Comparison of ENCODE assay signal across 8 mouse cellular contexts in the genomic region with DNA sequence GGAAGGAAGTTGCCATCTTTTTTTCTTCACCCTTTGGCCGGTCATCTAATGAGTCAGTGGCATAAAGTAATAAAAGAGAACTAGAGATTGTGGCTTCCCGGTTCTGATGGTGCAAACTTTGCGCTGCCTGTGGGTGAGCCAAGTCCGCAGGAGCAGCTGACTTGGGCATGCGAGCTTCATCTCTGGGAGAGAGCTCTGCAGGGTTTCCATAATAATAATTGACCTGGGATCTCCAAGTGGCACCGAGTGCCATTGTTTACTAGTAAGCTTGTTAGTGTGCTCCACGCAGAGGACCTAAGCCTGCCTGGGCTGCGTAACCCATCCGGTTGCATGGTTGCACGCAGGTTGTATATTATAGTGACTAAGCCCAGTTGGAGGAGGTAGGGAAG. TPM values are rescaled to one million over a fixed set of nuclear protein-coding genes. Genes with fewer than 3 reads are reported as not detected.
DNase-seq lines count a peak whose midpoint lies in the region; ATAC-seq and TF ChIP-seq lines count a peak whose summit lies in the region.

No protein-coding gene starts in this region.

- H3K27me3 ChIP-seq in heart, embryonic 13.5 days (replicated peaks), result peaks cover 24% of the 10 kb centered on the region
- H3K27me3 ChIP-seq in MEL (ENCODE audit: control insufficient read depth in 1 of 2, insufficient read depth in 2 of 2, low read length in 2 of 2), result peaks cover 3 to 11% of the 10 kb centered on the region in 2 experiments; a peak in 3 of 4 replicates
- no peaks in the 10 kb centered on the region; the same call in 1 of the 2 replicates for H3K27me3 ChIP-seq in hindbrain, embryonic 12.5 days
- no peaks in the 10 kb centered on the region for H3K27me3 ChIP-seq in midbrain, embryonic 11.5 days (ENCODE audit: control insufficient read depth, insufficient read depth, low read length)

- H3K9me3 ChIP-seq in heart, embryonic 13.5 days, result no peaks in the 10 kb centered on the region
- no peaks in the 10 kb centered on the region for H3K9me3 ChIP-seq in MEL (replicated peaks; ENCODE audit: insufficient read depth, low read length)
- H3K9me3 ChIP-seq in hindbrain, embryonic 12.5 days (replicated peaks), result no peaks in the 10 kb centered on the region
- no peaks in the 10 kb centered on the region for H3K9me3 ChIP-seq in midbrain, embryonic 11.5 days (ENCODE audit: control insufficient read depth, low read length)

- H3K36me3 ChIP-seq in heart, embryonic 13.5 days, result 0 out of 2 replicates have a peak, but pooled peaks cover 3% of the 10 kb centered on the region
- peaks cover 0 to 6% of the 10 kb centered on the region in 2 experiments; a peak in 2 of 4 replicates for H3K36me3 ChIP-seq in MEL (ENCODE audit: control insufficient read depth in 1 of 2, insufficient read depth in 2 of 2, low read length in 2 of 2)
- no peaks in the 10 kb centered on the region for H3K36me3 ChIP-seq in hindbrain, embryonic 12.5 days
- H3K36me3 ChIP-seq in midbrain, embryonic 11.5 days (ENCODE audit: control insufficient read depth, insufficient read depth, low read length), result no peaks in the 10 kb centered on the region

- DNase-seq in heart, adult 8-10 months (ENCODE audit: low spot score), result no peak
- DNase-seq in MEL (ENCODE audit: low read depth, low spot score), result no peak
- no peak for DNase-seq in midbrain, embryonic 11.5 days (ENCODE audit: low spot score, missing footprints)
- no peak for DNase-seq in T-cell, adult 2 months (ENCODE audit: low spot score)
- no peak for DNase-seq in MN1 (ENCODE audit: low spot score)
- no peak for DNase-seq in urinary bladder, adult 2 months (ENCODE audit: low spot score)

- peaks cover 45% of the 10 kb centered on the region for H3K4me1 ChIP-seq in heart, embryonic 13.5 days
- 0 out of 4 replicates have a peak, but pooled peaks cover 0 to 6% of the 10 kb centered on the region in 2 experiments for H3K4me1 ChIP-seq in MEL (ENCODE audit: control insufficient read depth in 1 of 2, insufficient read depth in 2 of 2, low read length in 2 of 2)
- H3K4me1 ChIP-seq in hindbrain, embryonic 12.5 days, result peaks cover 26% of the 10 kb centered on the region
- peaks cover 10% of the 10 kb centered on the region; the same call in 1 of the 2 replicates for H3K4me1 ChIP-seq in midbrain, embryonic 11.5 days (ENCODE audit: control insufficient read depth, insufficient read depth, low read length)

- no peak for TF ChIP-seq CTCF in MEL (IDR thresholded peaks at IDR 0.05 in 2 of 3, conservative IDR thresholded peaks at IDR 0.05 in 1 of 3; ENCODE audit: control insufficient read depth in 1 of 3, insufficient read depth in 1 of 3, low read depth in 2 of 3, low read length in 3 of 3, poor library complexity in 1 of 3, severe bottlenecking in 1 of 3)

- H3K9ac ChIP-seq in heart, embryonic 13.5 days, result peak overlapping the region; percentile 72
- H3K9ac ChIP-seq in MEL (ENCODE audit: control insufficient read depth, low read depth, low read length, poor library complexity, severe bottlenecking), result peak overlapping the region; percentile 51
- peak overlapping the region; percentile 33; the same call in 1 of the 2 replicates for H3K9ac ChIP-seq in hindbrain, embryonic 12.5 days
- H3K9ac ChIP-seq in midbrain, embryonic 11.5 days (ENCODE audit: low read length), result peak overlapping the region; percentile 56

- H3K79me2 ChIP-seq in MEL (ENCODE audit: control insufficient read depth, insufficient read depth, low read length, poor library complexity), result peaks cover 23% of the 10 kb centered on the region

- peak overlapping the region; percentile 48; the same call in 1 of the 2 replicates for H3K27ac ChIP-seq in heart, embryonic 13.5 days (replicated peaks)
- H3K27ac ChIP-seq in MEL (ENCODE audit: control insufficient read depth, low read depth, low read length), result no peak overlapping the region
- no peak overlapping the region for H3K27ac ChIP-seq in hindbrain, embryonic 12.5 days
- H3K27ac ChIP-seq in midbrain, embryonic 11.5 days (ENCODE audit: low read depth, low read length), result no peak overlapping the region

- TF ChIP-seq EP300 in MEL (IDR thresholded peaks at IDR 0.05; ENCODE audit: low read depth in 1 of 2, low read length in 2 of 2), result peak in 1 of 2 experiments; percentile 18; a peak in 1 of 4 replicates

- H3K4me2 ChIP-seq in heart, embryonic 13.5 days, result peak overlapping the region; percentile 83
- peak overlapping the region; percentile 54 for H3K4me2 ChIP-seq in hindbrain, embryonic 12.5 days (replicated peaks)
- peak overlapping the region; percentile 63 for H3K4me2 ChIP-seq in midbrain, embryonic 11.5 days

- H3K4me3 ChIP-seq in heart, embryonic 13.5 days, result peak overlapping the region; percentile 85
- H3K4me3 ChIP-seq in MEL (ENCODE audit: control insufficient read depth in 1 of 2, insufficient read depth in 1 of 2, low read depth in 2 of 2, low read length in 2 of 2), result peak overlapping the region; percentile 61 to 99
- peak overlapping the region; percentile 69 for H3K4me3 ChIP-seq in hindbrain, embryonic 12.5 days
- peak overlapping the region; percentile 98 for H3K4me3 ChIP-seq in midbrain, embryonic 11.5 days (ENCODE audit: low read depth, low read length)

- no peak for TF ChIP-seq POLR2A in MEL (IDR thresholded peaks at IDR 0.05; ENCODE audit: control insufficient read depth in 1 of 2, insufficient read depth in 1 of 2, low read depth in 1 of 2, low read length in 2 of 2, poor library complexity in 1 of 2)

- TF ChIP-seq RAD21 in MEL (IDR thresholded peaks at IDR 0.05; ENCODE audit: low read depth, low read length), result no peak

- ATAC-seq in heart, embryonic 13.5 days (ENCODE audit: extremely low read depth, insufficient number of reproducible peaks, low FRiP score, low TSS enrichment), result no peak
- ATAC-seq in hindbrain, embryonic 12.5 days (ENCODE audit: low FRiP score), result peak; percentile 66
- peak; percentile 57 for ATAC-seq in midbrain, embryonic 11.5 days (ENCODE audit: low FRiP score)

- 20% methylated on average over 10 of the region's 10 CpGs for WGBS in heart, embryonic 13.5 days
- WGBS in hindbrain, embryonic 12.5 days, result 26% methylated on average over 10 of the region's 10 CpGs
- 22% methylated on average over 10 of the region's 10 CpGs for WGBS in midbrain, embryonic 11.5 days

TF ChIP-seq in MEL, 35 proteins besides CTCF, POLR2A, EP300 and RAD21 (continues in another document):
- TF ChIP-seq KAT2A (conservative IDR thresholded peaks at IDR 0.05; ENCODE audit: low read depth, low read length), result no peak
- no peak for TF ChIP-seq ETS1 (IDR thresholded peaks at IDR 0.05; ENCODE audit: low read depth, low read length)
- TF ChIP-seq RCOR1 (IDR thresholded peaks at IDR 0.05; ENCODE audit: low read depth, low read length), result no peak
- no peak for TF ChIP-seq GABPA (IDR thresholded peaks at IDR 0.05; ENCODE audit: low read depth, low read length)
- TF ChIP-seq ZMIZ1 (IDR thresholded peaks at IDR 0.05; ENCODE audit: low read depth, low read length), result no peak
- no peak for TF ChIP-seq CHD2 (IDR thresholded peaks at IDR 0.05; ENCODE audit: low read length)
- TF ChIP-seq ELF1 (IDR thresholded peaks at IDR 0.05; ENCODE audit: low read depth, low read length), result no peak
- no peak for TF ChIP-seq NELFE (IDR thresholded peaks at IDR 0.05; ENCODE audit: low read depth, low read length)
- no peak for TF ChIP-seq TCF12 (IDR thresholded peaks at IDR 0.05; ENCODE audit: low read depth, low read length)
- no peak for TF ChIP-seq E2F4 (IDR thresholded peaks at IDR 0.05; ENCODE audit: borderline replicate concordance, low read depth, low read length)
- no peak for TF ChIP-seq ZNF384 (IDR thresholded peaks at IDR 0.05; ENCODE audit: low read depth, low read length)
- TF ChIP-seq USF2 (IDR thresholded peaks at IDR 0.05; ENCODE audit: borderline replicate concordance in 1 of 2, insufficient read depth in 1 of 2, low read depth in 1 of 2, low read length in 2 of 2), result no peak
- no peak for TF ChIP-seq UBTF (IDR thresholded peaks at IDR 0.05; ENCODE audit: borderline replicate concordance, insufficient read depth, low read depth, low read length)
- no peak for TF ChIP-seq SMC3 (IDR thresholded peaks at IDR 0.05; ENCODE audit: low read depth, low read length)
- TF ChIP-seq HCFC1 (IDR thresholded peaks at IDR 0.05; ENCODE audit: low read depth, low read length), result no peak
- no peak for TF ChIP-seq MYC (IDR thresholded peaks at IDR 0.05; ENCODE audit: low read depth, low read length)
- TF ChIP-seq TBP (IDR thresholded peaks at IDR 0.05; ENCODE audit: low read depth, low read length), result no peak

RNA-seq across cellular contexts. Expression of gene Ccdc186, which starts 0.5 kb away (rescaled TPM):
- polyA plus RNA-seq in heart, embryonic 13.5 days (2015; fragmentation: Nextera tagmentation; extraction: Ambion mirVana), result 15.6 and 15.8 TPM in 2 replicates
- 10 to 100 TPM; 24.7 to 29.3 (median 27.4) TPM for total RNA-seq in heart, adult 8-10 months (2022)
- total RNA-seq in MEL (2012; rRNA removed), result 7.9 and 21.8 TPM in 2 replicates
- polyA plus RNA-seq in MEL (2012; ENCODE audit: insufficient read depth in 1 of 2, insufficient read length in 2 of 2, low read depth in 1 of 2, low replicate concordance in 2 of 2, missing spikeins in 1 of 2), result 10 to 100 TPM; 21.9 to 72.2 TPM
- polyA plus RNA-seq in hindbrain, embryonic 12.5 days (2016; fragmentation: Nextera tagmentation; extraction: Ambion mirVana), result 30.2 and 34.0 TPM in 2 replicates
- 18.4 and 21.5 TPM in 2 replicates for polyA plus RNA-seq in midbrain, embryonic 11.5 days (2014; fragmentation: Nextera tagmentation; extraction: Ambion mirVana)
- polyA plus RNA-seq in urinary bladder, adult 2 months (2012; rRNA removed), result 10.4 and 14.2 TPM in 2 replicates

RNA-seq across cellular contexts. Expression of gene Tdrd1, which starts 3.6 kb away (rescaled TPM):
- polyA plus RNA-seq in heart, embryonic 13.5 days (2015; fragmentation: Nextera tagmentation; extraction: Ambion mirVana), result 0.52 and 0.75 TPM in 2 replicates
- total RNA-seq in heart, adult 8-10 months (2022), result not detected
- total RNA-seq in MEL (2012; rRNA removed), result not detected in 2 replicates
- not detected for polyA plus RNA-seq in MEL (2012; ENCODE audit: insufficient read depth in 1 of 2, insufficient read length in 2 of 2, low read depth in 1 of 2, low replicate concordance in 2 of 2, missing spikeins in 1 of 2)
- polyA plus RNA-seq in hindbrain, embryonic 12.5 days (2016; fragmentation: Nextera tagmentation; extraction: Ambion mirVana), result 1.0 and 1.5 TPM in 2 replicates
- polyA plus RNA-seq in midbrain, embryonic 11.5 days (2014; fragmentation: Nextera tagmentation; extraction: Ambion mirVana), result 0.27 and 0.50 TPM in 2 replicates
- 0.03 and 0.06 TPM in 2 replicates for polyA plus RNA-seq in urinary bladder, adult 2 months (2012; rRNA removed)

RNA-seq across cellular contexts. Expression of gene Vwa2, which starts 51.6 kb away (rescaled TPM):
- polyA plus RNA-seq in heart, embryonic 13.5 days (2015; fragmentation: Nextera tagmentation; extraction: Ambion mirVana), result 0.37 and 0.51 TPM in 2 replicates
- total RNA-seq in heart, adult 8-10 months (2022), result not detected
- total RNA-seq in MEL (2012; rRNA removed), result 0.03 TPM in 1 of 2 replicates, not detected in the other
- polyA plus RNA-seq in MEL (2012; ENCODE audit: insufficient read depth in 1 of 2, insufficient read length in 2 of 2, low read depth in 1 of 2, low replicate concordance in 2 of 2, missing spikeins in 1 of 2), result not detected
- polyA plus RNA-seq in hindbrain, embryonic 12.5 days (2016; fragmentation: Nextera tagmentation; extraction: Ambion mirVana), result 2.0 and 3.0 TPM in 2 replicates
- polyA plus RNA-seq in midbrain, embryonic 11.5 days (2014; fragmentation: Nextera tagmentation; extraction: Ambion mirVana), result 0.18 and 0.26 TPM in 2 replicates
- polyA plus RNA-seq in urinary bladder, adult 2 months (2012; rRNA removed), result 0.01 TPM in 1 of 2 replicates, not detected in the other
